Comparison of ENCODE assay signal across 8 mouse cellular contexts in the genomic region with DNA sequence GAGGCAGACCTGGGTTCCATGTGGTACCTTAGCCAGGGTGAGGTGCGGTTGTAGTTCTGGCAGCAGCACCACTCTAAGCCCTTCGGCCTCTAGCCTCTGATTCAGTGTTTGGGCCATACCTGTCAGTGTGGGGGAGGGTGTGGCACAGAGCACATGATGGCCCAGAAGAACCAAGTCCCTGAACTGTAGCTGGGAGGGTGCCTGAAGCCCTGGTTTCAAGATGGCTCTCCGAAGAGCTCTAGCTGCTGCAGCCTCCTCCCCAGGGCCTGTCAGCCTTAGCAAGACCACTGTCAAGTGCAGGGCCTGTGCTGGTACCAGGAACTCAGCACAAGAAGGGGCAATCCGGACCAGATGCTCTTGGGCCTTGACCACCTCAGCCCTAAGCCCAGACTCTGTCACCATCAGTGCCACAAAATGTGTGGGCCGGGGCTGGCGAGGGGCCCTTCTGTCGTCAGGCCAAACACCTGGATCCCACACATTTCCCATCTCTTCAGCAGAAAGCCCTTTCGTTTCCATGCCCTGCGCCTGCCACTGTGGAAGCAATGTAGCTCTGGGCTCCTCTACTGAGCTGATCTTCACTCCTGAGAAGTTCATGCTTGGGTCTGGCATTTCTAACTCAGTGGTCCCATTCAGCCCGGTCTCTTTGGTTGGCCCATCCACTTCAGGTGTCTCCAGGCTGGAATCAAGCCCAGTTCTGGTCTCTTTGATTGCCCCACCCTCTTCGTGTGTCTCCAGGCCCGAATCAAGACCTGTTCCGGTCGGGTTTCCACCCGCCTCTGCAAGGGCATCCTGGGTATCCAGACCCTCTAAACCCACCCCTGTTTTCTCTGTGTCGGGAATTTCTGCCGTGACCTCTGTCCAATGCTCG. TPM values are rescaled to one million over a fixed set of nuclear protein-coding genes. Genes with fewer than 3 reads are reported as not detected.
DNase-seq lines count a peak whose midpoint lies in the region; ATAC-seq and TF ChIP-seq lines count a peak whose summit lies in the region.

No protein-coding gene starts in this region.

- DNase-seq in heart, adult 2 months = no peak
- no peak for DNase-seq in heart, adult 18-20 months
- peak; percentile 32 for DNase-seq in urinary bladder, adult 2 months (ENCODE audit: low spot score)
- no peak for DNase-seq in urinary bladder, postnatal 4 days (ENCODE audit: low spot score in 2 of 2)
- no peak for DNase-seq in heart, postnatal 0 days (ENCODE audit: low spot score)
- DNase-seq in ovary, adult 18-20 months (ENCODE audit: low spot score) = no peak
- no peak for DNase-seq in right cerebral cortex, adult 18-20 months

- no peaks in the 10 kb centered on the region for H3K36me3 ChIP-seq in heart, adult 2 months (ENCODE audit: control insufficient read depth, insufficient read depth, low read length)
- peaks cover 40% of the 10 kb centered on the region for H3K36me3 ChIP-seq in heart, postnatal 0 days (replicated peaks; ENCODE audit: control insufficient read depth, insufficient read depth, low read length)
- H3K36me3 ChIP-seq in macrophage (ENCODE audit: inconsistent target) = peaks cover 20% of the 10 kb centered on the region

- no peak for TF ChIP-seq EP300 in heart, adult 2 months (IDR thresholded peaks at IDR 0.05; ENCODE audit: insufficient read depth, low read depth, low read length)
- no peak for TF ChIP-seq EP300 in heart, postnatal 0 days (IDR thresholded peaks at IDR 0.05; ENCODE audit: low read depth)

- H3K27me3 ChIP-seq in heart, adult 2 months (ENCODE audit: control insufficient read depth, insufficient read depth, low read length) = no peaks in the 10 kb centered on the region
- 0 out of 2 replicates have a peak, but pooled peaks cover 7% of the 10 kb centered on the region for H3K27me3 ChIP-seq in heart, postnatal 0 days (ENCODE audit: control insufficient read depth, insufficient read depth, low read length)

- peak overlapping the region; percentile 64 for H3K4me3 ChIP-seq in heart, adult 2 months
- peak overlapping the region; percentile 64 for H3K4me3 ChIP-seq in heart, postnatal 0 days (ENCODE audit: low read depth, low read length)
- peak overlapping the region; percentile 66 for H3K4me3 ChIP-seq in macrophage (ENCODE audit: inconsistent target)

- TF ChIP-seq CTCF in heart, adult 2 months (IDR thresholded peaks at IDR 0.05) = no peak
- no peak for TF ChIP-seq CTCF in heart, postnatal 0 days (IDR thresholded peaks at IDR 0.05; ENCODE audit: low read depth)

- H3K4me1 ChIP-seq in heart, adult 2 months (ENCODE audit: control insufficient read depth, insufficient read depth, low read length) = peaks cover 4% of the 10 kb centered on the region
- peaks cover 21% of the 10 kb centered on the region for H3K4me1 ChIP-seq in heart, postnatal 0 days (ENCODE audit: control insufficient read depth, insufficient read depth)

- 0 out of 2 replicates have a peak, but pooled peaks have one; percentile 39 for TF ChIP-seq POLR2A in heart, adult 2 months (IDR thresholded peaks at IDR 0.05; ENCODE audit: insufficient read depth, low read depth, low read length)

- H3K9ac ChIP-seq in heart, adult 2 months (ENCODE audit: low read depth, low read length) = peak overlapping the region; percentile 93
- H3K9ac ChIP-seq in heart, postnatal 0 days (replicated peaks; ENCODE audit: low read depth, low read length) = peak overlapping the region; percentile 72

- H3K27ac ChIP-seq in heart, adult 2 months = peak overlapping the region; percentile 99
- peak overlapping the region; percentile 91 for H3K27ac ChIP-seq in heart, postnatal 0 days (ENCODE audit: low read depth)
- peak overlapping the region; percentile 90 for H3K27ac ChIP-seq in macrophage

- no peaks in the 10 kb centered on the region for H3K9me3 ChIP-seq in heart, postnatal 0 days (replicated peaks; ENCODE audit: control insufficient read depth, low read length)

- peak overlapping the region; percentile 86 for H3K4me2 ChIP-seq in heart, postnatal 0 days (ENCODE audit: low read depth, low read length)

- WGBS in heart, adult 2 months = 24% methylated on average over 18 of the region's 18 CpGs
- 25% methylated on average over 18 of the region's 18 CpGs for whole genome bisulfite sequencing in heart, postnatal 0 days
- WGBS in macrophage (ENCODE audit: missing documents) = 37% methylated on average over 18 of the region's 18 CpGs

- no peak; the same call in 1 of the 2 replicates for ATAC-seq in heart, postnatal 0 days (ENCODE audit: insufficient read depth, low read depth)

- H3K79me2 ChIP-seq in heart, adult 2 months (replicated peaks; ENCODE audit: control insufficient read depth, insufficient read depth, low read length) = no peaks in the 10 kb centered on the region; the same call in 1 of the 2 replicates
- H3K79me2 ChIP-seq in macrophage (ENCODE audit: inconsistent target) = peaks cover 28% of the 10 kb centered on the region; the same call in 1 of the 2 replicates

- intact Hi-C loops in heart, adult 2 months (cut with DNase I) = loop anchor here (1.0 to 10.0 kb wide), 2 partner anchors 10 to 766 kb away; a partner anchor contains a TSS

RNA-seq across cellular contexts. Expression of a gene that starts 1.6 kb away (rescaled TPM):
- 1 to 10 TPM; 2.2 to 3.7 TPM for total RNA-seq in heart, adult 2 months (2021)
- polyA plus RNA-seq in heart, adult 2 months (2012; rRNA removed) = 3.3 TPM in 2 replicates
- 1 to 10 TPM; 2.6 TPM for total RNA-seq in heart, adult 18-20 months (2021)
- 5.8 and 6.3 TPM in 2 replicates for polyA plus RNA-seq in urinary bladder, adult 2 months (2012; rRNA removed)
- total RNA-seq in heart, postnatal 0 days (2014; rRNA removed; ENCODE audit: low replicate concordance) = 0.27 and 3.1 TPM in 2 replicates
- polyA plus RNA-seq in heart, postnatal 0 days (2015; fragmentation: Nextera tagmentation; extraction: Ambion mirVana) = 3.6 and 3.8 TPM in 2 replicates
- total RNA-seq in macrophage (2018; cell fraction: chromatin; rRNA removed) = 1 to 10 TPM; 1.7 to 9.3 (median 6.0) TPM
- total RNA-seq in macrophage (2018; cell fraction: cytosol; rRNA removed) = 1 to 10 TPM; 2.7 to 4.3 (median 3.4) TPM
- 10 to 100 TPM in 3 of 26 experiments, 1 to 10 TPM in 23; 2.4 to 11.9 (median 5.9) TPM for total RNA-seq in macrophage (2018; cell fraction: nucleus; rRNA removed)
- 1.8 to 2.9 TPM (median 2.3 TPM) in 3 replicates for polyA plus RNA-seq in macrophage (2018)

RNA-seq across cellular contexts. Expression of a gene that starts 11.7 kb away (rescaled TPM):
- total RNA-seq in heart, adult 2 months (2021) = 10 to 100 TPM; 31.2 to 36.4 TPM
- 263 and 281 TPM in 2 replicates for polyA plus RNA-seq in heart, adult 2 months (2012; rRNA removed)
- total RNA-seq in heart, adult 18-20 months (2021) = 10 to 100 TPM; 21.2 to 31.9 TPM
- polyA plus RNA-seq in urinary bladder, adult 2 months (2012; rRNA removed) = 262 and 275 TPM in 2 replicates
- total RNA-seq in heart, postnatal 0 days (2014; rRNA removed; ENCODE audit: low replicate concordance) = 112 and 139 TPM in 2 replicates
- polyA plus RNA-seq in heart, postnatal 0 days (2015; fragmentation: Nextera tagmentation; extraction: Ambion mirVana) = 12.9 and 16.0 TPM in 2 replicates
- total RNA-seq in macrophage (2018; cell fraction: chromatin; rRNA removed) = 1,000 to 10,000 TPM in 1 of 26 experiments, 100 to 1,000 TPM in 25; 489 to 1,068 (median 725) TPM
- total RNA-seq in macrophage (2018; cell fraction: cytosol; rRNA removed) = 10 to 100 TPM; 11.3 to 49.6 (median 20.4) TPM
- 100 to 1,000 TPM; 243 to 540 (median 388) TPM for total RNA-seq in macrophage (2018; cell fraction: nucleus; rRNA removed)
- 21.9 to 53.8 TPM (median 23.8 TPM) in 3 replicates for polyA plus RNA-seq in macrophage (2018)

RNA-seq across cellular contexts. Expression of a gene that starts 16.1 kb away (rescaled TPM):
- total RNA-seq in heart, adult 2 months (2021) = 1 to 10 TPM; 3.1 to 5.8 TPM
- 7.3 and 10.7 TPM in 2 replicates for polyA plus RNA-seq in heart, adult 2 months (2012; rRNA removed)
- 1 to 10 TPM; 4.1 to 4.6 TPM for total RNA-seq in heart, adult 18-20 months (2021)
- 90.1 and 98.9 TPM in 2 replicates for polyA plus RNA-seq in urinary bladder, adult 2 months (2012; rRNA removed)
- total RNA-seq in heart, postnatal 0 days (2014; rRNA removed; ENCODE audit: low replicate concordance) = 34.0 and 37.4 TPM in 2 replicates
- 21.0 and 25.0 TPM in 2 replicates for polyA plus RNA-seq in heart, postnatal 0 days (2015; fragmentation: Nextera tagmentation; extraction: Ambion mirVana)
- total RNA-seq in macrophage (2018; cell fraction: chromatin; rRNA removed) = 1 to 10 TPM in 1 of 26 experiments, not detected in 25; 6.4 TPM
- total RNA-seq in macrophage (2018; cell fraction: cytosol; rRNA removed) = not detected
- not detected for total RNA-seq in macrophage (2018; cell fraction: nucleus; rRNA removed)
- polyA plus RNA-seq in macrophage (2018) = not detected in 3 replicates

RNA-seq across cellular contexts. Expression of a gene that starts 29.4 kb away (rescaled TPM):
- 1 to 10 TPM in 1 of 2 experiments, under 1 TPM in 1; 0.91 to 2.6 TPM for total RNA-seq in heart, adult 2 months (2021)
- polyA plus RNA-seq in heart, adult 2 months (2012; rRNA removed) = 2.8 and 5.1 TPM in 2 replicates
- under 1 TPM; 0.69 to 0.92 TPM for total RNA-seq in heart, adult 18-20 months (2021)
- polyA plus RNA-seq in urinary bladder, adult 2 months (2012; rRNA removed) = 4.5 and 5.0 TPM in 2 replicates
- 4.2 and 5.0 TPM in 2 replicates for total RNA-seq in heart, postnatal 0 days (2014; rRNA removed; ENCODE audit: low replicate concordance)
- polyA plus RNA-seq in heart, postnatal 0 days (2015; fragmentation: Nextera tagmentation; extraction: Ambion mirVana) = 0.45 and 1.1 TPM in 2 replicates
- total RNA-seq in macrophage (2018; cell fraction: chromatin; rRNA removed) = 1 to 10 TPM in 2 of 26 experiments, under 1 TPM in 13, not detected in 11; 0.17 to 1.4 (median 0.41) TPM
- under 1 TPM in 10 of 26 experiments, not detected in 16; 0.04 to 0.24 (median 0.09) TPM for total RNA-seq in macrophage (2018; cell fraction: cytosol; rRNA removed)
- under 1 TPM in 11 of 26 experiments, not detected in 15; 0.20 to 0.66 (median 0.40) TPM for total RNA-seq in macrophage (2018; cell fraction: nucleus; rRNA removed)
- polyA plus RNA-seq in macrophage (2018) = 0.06 to 0.16 TPM in 2 of 3 replicates, not detected in the other
